Mouse (Mus musculus) lung, embryonic 14.5 days (tissue): ENCODE data around the gene Klhl12. TPM values are rescaled to one million over a fixed set of nuclear protein-coding genes. Genes with fewer than 3 reads are reported as not detected.

Source experiments
- ATAC-seq: fragments of 200-750 bp; cut with Nextera tagmentation; 2 replicates; pipeline ENCODE4 v1.8.0; 2017; ENCODE audit warnings: mild to moderate bottlenecking, moderate TSS enrichment, moderate library complexity; ENCODE audit not compliant: insufficient read depth
- DNase-seq: peaks from one replicate; pipeline ENCODE4 v3.0.0-alpha.2; 2015
- H3K27ac ChIP-seq: fragments of 300-500 bp; sonication (generic); 2 replicates; pipeline ENCODE4 v1.5.1; 2014; ENCODE audit warnings: low read depth, mild to moderate bottlenecking, moderate library complexity
- H3K27me3 ChIP-seq: fragments of 300-500 bp; sonication (generic); 2 replicates; pipeline ENCODE4 v1.6.1; 2014; ENCODE audit warnings: low read length, control low read depth; ENCODE audit not compliant: insufficient read depth
- H3K36me3 ChIP-seq: fragments of 300-500 bp; sonication (generic); 2 replicates; pipeline ENCODE4 v1.6.1; 2014; ENCODE audit warnings: control low read depth; ENCODE audit not compliant: insufficient read depth
- H3K4me1 ChIP-seq: fragments of 300-500 bp; sonication (generic); 2 replicates; pipeline ENCODE4 v1.6.1; 2014; ENCODE audit warnings: antibody characterized with exemption, control low read depth; ENCODE audit not compliant: insufficient read depth
- H3K4me2 ChIP-seq: fragments of 300-500 bp; sonication (generic); 2 replicates; pipeline ENCODE4 v1.6.1; 2014; ENCODE audit warnings: mild to moderate bottlenecking
- H3K4me3 ChIP-seq: fragments of 300-500 bp; sonication (generic); 2 replicates; pipeline ENCODE4 v1.5.1; 2014; ENCODE audit warnings: low read depth, low read length
- H3K9ac ChIP-seq: fragments of 300-500 bp; sonication (generic); 2 replicates; pipeline ENCODE4 v1.6.1; 2014
- H3K9me3 ChIP-seq: fragments of 300-500 bp; sonication (generic); 2 replicates; pipeline ENCODE4 v1.6.1; 2016; ENCODE audit warnings: low read depth, low read length, control low read depth
- CTCF ChIP-seq: IDR thresholded peaks from 2 replicates; pipeline ENCODE4 v1.5.1; 2016; ENCODE audit warnings: antibody characterized with exemption, low read depth
- WGBS: fragments of 180-500 bp; shearing (Covaris S2); extraction: QIAGEN DNeasy Blood & Tissue Kit; methylation state at CpG from one replicate; pipeline ENCODE4 v1.1.7; 2014; 5-methylcytosine and 5-hydroxymethylcytosine counted together
- polyA plus RNA-seq: library from polyadenylated mRNA; unstranded; fragments of >200 nt; fragmentation: Nextera tagmentation; extraction: Ambion mirVana; gene quantifications from 2 replicates; pipeline ENCODE4 v1.2.1, GENCODE M21; 2014

Klhl12 gene
- polyA plus RNA-seq, 1 experiment from 2014 or later = 29.9 TPM

DNA sequence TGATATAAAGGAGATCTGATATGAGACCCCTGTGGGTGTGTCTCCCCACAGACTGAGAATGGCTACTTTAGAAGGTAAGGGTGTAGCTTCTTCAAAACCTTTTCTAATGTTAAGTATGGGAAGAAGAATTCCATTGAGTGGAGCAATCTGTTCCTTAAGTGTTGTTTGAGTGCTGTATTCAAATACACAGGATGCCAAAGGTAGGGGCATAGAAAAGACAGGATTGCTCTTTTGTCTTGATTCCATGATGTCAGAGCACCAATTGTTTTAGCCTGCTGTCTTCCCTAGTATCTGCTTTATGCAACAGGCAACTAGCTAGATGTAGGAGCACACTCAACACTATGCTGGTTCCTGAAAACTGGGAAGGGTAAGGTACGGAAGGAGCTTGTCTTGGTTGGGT lies 79.7 kb downstream of the Klhl12 start:
- ATAC-seq = no peak
- no peaks in the 10 kb centered on the region for H3K36me3 ChIP-seq
- H3K27me3 ChIP-seq = no peaks in the 10 kb centered on the region
- H3K9me3 ChIP-seq = no peaks in the 10 kb centered on the region
- DNase-seq = no peak
- no peak overlapping the region for H3K4me2 ChIP-seq
- H3K4me3 ChIP-seq = no peak overlapping the region
- H3K9ac ChIP-seq = no peak overlapping the region
- no peak for TF ChIP-seq CTCF
- 95% methylated on average over 1 of the region's 1 CpGs for WGBS
- H3K4me1 ChIP-seq = no peaks in the 10 kb centered on the region
- H3K27ac ChIP-seq = no peak overlapping the region

DNA sequence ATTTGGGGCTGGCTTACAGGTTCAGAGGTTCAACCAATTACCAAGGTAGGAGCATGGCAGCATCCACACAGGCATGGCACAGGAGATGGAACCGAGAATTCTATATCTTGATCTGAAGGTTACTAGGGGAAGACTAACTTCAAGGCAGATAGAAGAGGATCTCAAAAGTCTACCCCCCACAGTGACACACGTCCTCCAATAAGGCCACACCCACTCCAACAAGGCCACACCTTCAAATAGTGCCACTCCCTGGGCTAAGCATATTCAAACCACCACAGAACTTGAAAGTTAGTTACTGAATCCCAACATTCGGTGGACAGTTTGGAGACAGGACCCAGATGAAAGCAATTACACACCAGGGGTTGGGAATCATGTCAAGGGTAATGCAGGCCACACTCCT lies 80.2 kb downstream of the Klhl12 start:
- H3K27me3 ChIP-seq = no peaks in the 10 kb centered on the region
- no peak for TF ChIP-seq CTCF
- DNase-seq (no peak), ATAC-seq (no peak)
- no peak overlapping the region for H3K27ac ChIP-seq
- H3K36me3 ChIP-seq = no peaks in the 10 kb centered on the region
- H3K9me3 ChIP-seq = no peaks in the 10 kb centered on the region
- no peak overlapping the region for H3K4me2 ChIP-seq
- no peak overlapping the region for H3K9ac ChIP-seq
- WGBS = 66% methylated on average over 3 of the region's 3 CpGs
- no peaks in the 10 kb centered on the region for H3K4me1 ChIP-seq
- no peak overlapping the region for H3K4me3 ChIP-seq

DNA sequence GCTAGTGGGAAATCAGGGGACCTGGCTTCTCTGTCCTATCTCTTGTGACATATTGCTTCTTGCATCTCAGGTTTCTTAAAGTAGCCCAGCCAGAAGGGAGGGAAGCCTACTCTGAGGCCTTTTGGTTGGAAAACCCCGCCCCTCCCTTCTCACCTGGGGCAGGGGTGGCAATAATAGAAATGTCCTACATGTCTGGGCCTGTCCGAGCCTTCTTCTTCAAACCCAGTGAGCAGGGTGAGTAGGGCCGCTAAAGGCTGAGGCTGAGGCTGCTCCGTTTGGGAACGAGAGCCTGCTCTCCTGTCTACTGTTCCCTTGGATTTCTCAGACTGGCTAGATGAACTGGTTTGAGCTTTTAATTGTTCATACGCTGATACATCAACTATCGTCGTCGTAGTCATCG lies 85.3 kb downstream of the Klhl12 start:
- H3K36me3 ChIP-seq = no peaks in the 10 kb centered on the region
- WGBS = 81% methylated on average over 10 of the region's 10 CpGs
- no peak for DNase-seq
- H3K9me3 ChIP-seq = no peaks in the 10 kb centered on the region
- H3K9ac ChIP-seq = no peak overlapping the region
- no peak overlapping the region for H3K27ac ChIP-seq
- no peak for ATAC-seq
- no peak overlapping the region for H3K4me3 ChIP-seq
- H3K4me1 ChIP-seq = no peaks in the 10 kb centered on the region
- H3K27me3 ChIP-seq = no peaks in the 10 kb centered on the region
- no peak for TF ChIP-seq CTCF
- H3K4me2 ChIP-seq = no peak overlapping the region

Other genes starting within 250 kb of the Klhl12 start
- gene Adora1, start 220.1 kb upstream of the Klhl12 start, polyA plus RNA-seq = 0.30 and 0.92 TPM in 2 replicates
- not detected in 2 replicates for gene Myog, start 165.5 kb upstream of the Klhl12 start, polyA plus RNA-seq
- 2.4 and 2.6 TPM in 2 replicates for gene Ppfia4, start 122.6 kb upstream of the Klhl12 start, polyA plus RNA-seq
- gene Tmem183a, start 93.6 kb upstream of the Klhl12 start, polyA plus RNA-seq = 106 TPM in 2 replicates
- not detected in 2 replicates for gene 4933406M09Rik, start 69.6 kb upstream of the Klhl12 start, polyA plus RNA-seq
- gene Cyb5r1, start 50.0 kb upstream of the Klhl12 start, polyA plus RNA-seq = 33.9 and 37.8 TPM in 2 replicates
- gene Adipor1, start 40.2 kb upstream of the Klhl12 start, polyA plus RNA-seq = 83.9 and 86.8 TPM in 2 replicates
- 38.4 and 39.6 TPM in 2 replicates for gene Rabif, start 39.1 kb downstream of the Klhl12 start, polyA plus RNA-seq
- gene Mgat4e, start 94.2 kb downstream of the Klhl12 start, polyA plus RNA-seq = 0.27 TPM in 1 of 2 replicates, not detected in the other
- 54.7 and 59.0 TPM in 2 replicates for gene Kdm5b, start 104.6 kb downstream of the Klhl12 start, polyA plus RNA-seq
- 0.58 and 1.0 TPM in 2 replicates for gene Syt2, start 191.1 kb downstream of the Klhl12 start, polyA plus RNA-seq